Mouse (Mus musculus) E14TG2a.4 (cell line): ENCODE results near the gene Slc8b1.

ENCODE experiments used
- CTCF ChIP-seq: conservative IDR thresholded peaks from 2 replicates; pipeline ENCODE4 v1.5.1; 2014; ENCODE audit warnings: low read length
- NANOG ChIP-seq: IDR thresholded peaks from 2 replicates; pipeline ENCODE4 v1.6.1; 2014; ENCODE audit warnings: borderline replicate concordance, low read length, mixed read lengths

GRCm38 (mm10) chr5:120514031-120514677 lies 3.2 kb downstream of the Slc8b1 start:
- TF ChIP-seq CTCF: no peak
- no peak for TF ChIP-seq NANOG
